Mouse (Mus musculus) G1E (cell line): ENCODE measurements around the gene Pde2a. TPM values are rescaled to one million over a fixed set of nuclear protein-coding genes. Genes with fewer than 3 reads are reported as not detected.

Source experiments
- ATAC-seq: 2 replicates; pipeline ENCODE4 v1.8.0; 2016; ENCODE audit warnings: mild to moderate bottlenecking; ENCODE audit not compliant: insufficient number of reproducible peaks, poor library complexity, low FRiP score, severe bottlenecking; ENCODE audit errors: extremely low read depth
- DNase-seq: peaks from one replicate; pipeline ENCODE4 v3.0.0; 2012; ENCODE audit warnings: low spot score
- H3K27me3 ChIP-seq: 2 replicates; pipeline ENCODE4 v1.6.1; 2012; ENCODE audit warnings: mild to moderate bottlenecking, low read length, inconsistent platforms; ENCODE audit not compliant: insufficient read depth
- H3K36me3 ChIP-seq: replicated peaks from 2 replicates; pipeline ENCODE3; 2012; ENCODE audit warnings: mild to moderate bottlenecking, inconsistent platforms
- H3K4me1 ChIP-seq: 2 replicates; pipeline ENCODE4 v1.6.1; 2012; ENCODE audit warnings: low read depth, low read length, inconsistent platforms, mixed read lengths; ENCODE audit not compliant: insufficient read depth
- H3K4me3 ChIP-seq: 2 replicates; pipeline ENCODE4 v1.5.1; 2012; ENCODE audit warnings: low read depth, mild to moderate bottlenecking, inconsistent platforms, low read length, moderate library complexity, mixed read lengths
- H3K9me3 ChIP-seq: replicated peaks from 2 replicates; pipeline ENCODE4 v1.6.1; 2012; ENCODE audit warnings: inconsistent platforms
- CTCF ChIP-seq: IDR thresholded peaks from 2 replicates; pipeline ENCODE4 v1.5.1; 2012; ENCODE audit warnings: low read depth, low read length, inconsistent platforms, mixed read lengths
- GATA1 ChIP-seq: IDR thresholded peaks from 2 replicates; pipeline ENCODE4 v1.6.1; 2012; ENCODE audit warnings: borderline replicate concordance, low read length, inconsistent platforms, mixed read lengths
- GATA2 ChIP-seq: IDR thresholded peaks from 2 replicates; pipeline ENCODE4 v1.6.1; 2012; ENCODE audit warnings: low read depth, low read length, inconsistent platforms, borderline replicate concordance
- POLR2AphosphoS5 ChIP-seq: IDR thresholded peaks from 2 replicates; pipeline ENCODE4 v1.6.1; 2012; ENCODE audit warnings: low read depth, low read length, inconsistent platforms; ENCODE audit not compliant: insufficient replicate concordance
- TAL1 ChIP-seq: conservative IDR thresholded peaks from 2 replicates; pipeline ENCODE4 v1.6.1; 2012; ENCODE audit warnings: low read depth, low read length, inconsistent platforms, mixed read lengths
- polyA plus RNA-seq: library from polyadenylated mRNA; stranded (reverse); fragments of >175 nt; gene quantifications from 2 replicates; pipeline ENCODE4 v1.2.3, GENCODE M21; 2012
- total RNA-seq, 2 experiments: library from RNA; stranded (forward) in 1 of 2; stranded (reverse) in 1 of 2; fragments of 200-1000 nt in 1 of 2; fragments of >200 nt in 1 of 2; fragmentation: Nextera tagmentation in 1 of 2; gene quantifications; 2 replicates each; pipeline ENCODE4 v1.2.3; 2014 to 2017

The Pde2a gene
- total and polyA plus RNA-seq, 3 experiments, result 0.55 TPM; not detected in 2

DNA sequence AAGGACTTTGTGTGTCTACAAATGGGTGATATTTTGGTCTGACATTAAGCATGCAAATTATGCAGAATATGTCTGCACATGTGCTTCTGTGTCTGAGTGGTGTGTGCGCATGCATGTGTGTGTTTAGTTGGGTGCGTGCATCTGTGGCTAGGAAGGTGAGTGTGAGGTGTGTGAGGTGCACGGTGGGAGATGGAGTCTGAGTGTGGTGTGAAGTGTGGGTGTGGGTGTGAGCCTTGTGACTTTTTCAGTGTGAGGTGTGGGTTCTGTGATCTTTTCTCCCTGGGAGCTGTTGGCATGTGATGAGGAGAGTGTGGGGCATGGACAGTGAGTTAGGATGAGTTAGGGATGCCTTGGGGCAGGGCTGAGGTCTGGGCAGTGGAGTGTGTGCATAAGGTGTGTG lies 31.8 kb downstream of the Pde2a start:
- Histone ChIP-seq H3K27me3 (peaks cover 38% of the 10 kb centered on the region), H3K36me3 (no peaks in the 10 kb centered on the region), H3K4me1 (peaks cover 8% of the 10 kb centered on the region), H3K4me3 (no peak overlapping the region), H3K9me3 (no peaks in the 10 kb centered on the region)
- ATAC-seq (no peak), DNase-seq (no peak)
- TF ChIP-seq CTCF, result no peak
- TF ChIP-seq TAL1, result no peak
- no peak for TF ChIP-seq GATA1
- TF ChIP-seq POLR2AphosphoS5, result no peak
- TF ChIP-seq GATA2, result no peak

DNA sequence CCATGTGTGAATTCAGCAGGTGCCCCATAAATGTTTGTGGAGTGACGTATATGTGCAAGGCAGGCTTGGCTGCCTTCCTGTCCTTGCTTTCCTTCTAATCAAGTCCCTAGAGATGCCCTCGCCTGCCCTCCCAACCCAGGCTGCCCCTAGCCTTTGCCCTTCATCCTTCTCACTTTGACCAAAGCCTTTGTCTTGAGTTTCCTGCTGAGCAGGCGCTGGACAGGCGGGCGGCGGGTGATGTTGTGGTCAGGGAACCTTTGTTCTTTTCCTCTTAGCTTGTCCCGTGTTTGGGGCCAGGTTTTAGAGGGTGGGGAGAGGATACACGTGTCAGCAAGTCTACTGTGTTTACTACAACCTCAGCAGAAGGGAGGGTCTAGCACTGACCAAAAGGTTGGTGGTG lies 32.2 kb downstream of the Pde2a start:
- ATAC-seq (no peak), DNase-seq (no peak)
- no peaks in the 10 kb centered on the region for H3K36me3 ChIP-seq
- H3K27me3 ChIP-seq, result peaks cover 38% of the 10 kb centered on the region
- no peak overlapping the region for H3K4me3 ChIP-seq
- no peaks in the 10 kb centered on the region for H3K9me3 ChIP-seq
- TF ChIP-seq TAL1 (no peak), GATA1 (no peak), CTCF (no peak), GATA2 (no peak), POLR2AphosphoS5 (no peak)
- peaks cover 8% of the 10 kb centered on the region for H3K4me1 ChIP-seq

DNA sequence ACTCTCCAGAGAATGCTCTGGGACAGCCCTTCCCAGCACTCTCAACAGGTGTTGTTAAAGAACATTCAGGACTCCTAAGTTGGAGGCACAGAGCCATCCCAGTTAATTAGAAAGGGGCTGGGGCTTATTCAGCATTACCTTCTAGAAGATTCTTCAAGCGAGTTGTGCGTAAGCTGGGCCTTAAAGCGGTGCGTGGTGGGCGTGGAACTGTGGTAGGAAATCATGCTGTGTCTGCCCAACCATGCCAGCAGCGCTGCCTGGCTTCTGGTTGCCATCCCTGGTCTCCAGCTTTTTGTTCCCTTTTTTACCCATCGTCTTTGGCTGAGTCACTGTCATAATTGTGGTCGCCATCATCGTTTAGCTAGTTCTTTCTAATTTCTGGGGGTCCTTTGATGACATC lies 33.0 kb downstream of the Pde2a start:
- no peak overlapping the region for H3K4me3 ChIP-seq
- no peak for ATAC-seq
- TF ChIP-seq CTCF (no peak), POLR2AphosphoS5 (no peak), TAL1 (no peak), GATA1 (no peak), GATA2 (no peak)
- no peaks in the 10 kb centered on the region for H3K36me3 ChIP-seq
- peaks cover 8% of the 10 kb centered on the region for H3K4me1 ChIP-seq
- no peaks in the 10 kb centered on the region for H3K9me3 ChIP-seq
- DNase-seq, result no peak
- H3K27me3 ChIP-seq, result peaks cover 38% of the 10 kb centered on the region

DNA sequence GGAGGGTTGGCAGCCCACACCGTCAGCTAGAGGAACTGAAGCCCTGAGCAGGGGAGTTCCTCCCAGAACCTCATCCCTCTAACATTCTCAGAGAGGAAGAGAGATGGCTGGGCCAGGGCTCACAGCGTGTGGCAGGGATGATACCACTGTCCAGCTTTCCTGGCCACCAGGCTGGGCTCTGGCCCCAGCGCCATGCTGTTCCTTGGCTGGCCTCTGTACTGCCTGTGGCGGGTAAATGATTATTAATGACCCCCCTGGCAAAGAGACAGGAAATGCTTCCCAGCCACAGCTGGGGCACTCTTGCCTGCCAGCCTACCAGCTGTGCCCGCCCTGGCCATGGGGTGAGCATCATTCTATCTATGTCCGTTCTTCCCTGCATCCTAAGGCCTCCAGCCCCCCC lies 33.6 kb downstream of the Pde2a start:
- no peak for DNase-seq
- peaks cover 32% of the 10 kb centered on the region for H3K27me3 ChIP-seq
- no peaks in the 10 kb centered on the region for H3K36me3 ChIP-seq
- TF ChIP-seq TAL1, result no peak
- no peak for TF ChIP-seq POLR2AphosphoS5
- no peak for ATAC-seq
- H3K9me3 ChIP-seq, result no peaks in the 10 kb centered on the region
- peaks cover 8% of the 10 kb centered on the region for H3K4me1 ChIP-seq
- H3K4me3 ChIP-seq, result no peak overlapping the region

DNA sequence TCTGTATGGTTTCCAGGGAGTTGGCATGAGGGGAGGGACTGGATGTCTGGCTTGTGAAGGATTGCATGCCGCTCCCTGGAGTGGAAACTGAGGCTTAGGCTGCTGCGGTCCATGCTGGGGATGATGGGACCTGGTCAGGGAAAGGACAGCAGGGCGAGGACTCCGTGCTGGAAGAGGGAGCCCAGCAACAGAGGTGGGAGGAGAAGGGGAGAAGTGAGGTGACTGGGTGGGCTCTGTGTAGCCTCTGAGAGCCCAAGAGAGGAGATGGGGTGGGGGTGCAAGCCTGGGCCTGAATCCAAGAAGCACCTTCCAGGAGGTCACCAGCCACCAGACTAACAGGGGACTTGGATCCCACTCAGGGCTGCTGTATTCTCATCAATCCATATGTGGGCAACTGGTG lies 34.8 kb downstream of the Pde2a start:
- ATAC-seq, result no peak
- no peak for TF ChIP-seq TAL1
- TF ChIP-seq GATA2, result no peak
- TF ChIP-seq CTCF, result no peak
- TF ChIP-seq GATA1, result no peak
- no peak for TF ChIP-seq POLR2AphosphoS5
- H3K36me3 ChIP-seq, result no peaks in the 10 kb centered on the region
- H3K9me3 ChIP-seq, result no peaks in the 10 kb centered on the region
- no peak for DNase-seq
- H3K4me3 ChIP-seq, result no peak overlapping the region
- H3K4me1 ChIP-seq, result peaks cover under 1% of the 10 kb centered on the region; the same call in 1 of the 2 replicates
- H3K27me3 ChIP-seq, result peaks cover 22% of the 10 kb centered on the region

DNA sequence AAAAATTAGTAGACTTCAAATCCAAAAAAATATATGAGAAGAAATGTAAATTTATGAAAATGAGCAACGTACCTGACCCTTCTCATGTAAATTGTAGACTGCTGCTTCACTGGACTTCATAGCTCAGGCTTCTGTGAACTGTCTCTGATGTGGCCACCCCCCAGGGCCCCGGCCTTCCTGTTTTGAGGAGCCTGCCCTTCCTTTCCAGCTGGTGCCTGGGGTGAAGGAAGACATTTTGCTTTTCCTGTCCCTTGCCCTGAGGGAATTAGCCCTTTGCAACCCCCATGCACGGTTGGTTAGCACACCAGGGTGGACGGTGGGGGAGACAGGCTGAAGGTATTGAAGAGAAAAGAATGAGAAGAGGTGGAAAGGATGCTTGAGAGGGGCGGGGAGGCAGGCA lies 35.3 kb downstream of the Pde2a start:
- TF ChIP-seq GATA2, result no peak
- TF ChIP-seq GATA1, result no peak
- Histone ChIP-seq H3K27me3 (peaks cover 17% of the 10 kb centered on the region), H3K4me3 (no peak overlapping the region), H3K4me1 (no peaks in the 10 kb centered on the region), H3K9me3 (no peaks in the 10 kb centered on the region), H3K36me3 (no peaks in the 10 kb centered on the region)
- DNase-seq (no peak), ATAC-seq (no peak)

DNA sequence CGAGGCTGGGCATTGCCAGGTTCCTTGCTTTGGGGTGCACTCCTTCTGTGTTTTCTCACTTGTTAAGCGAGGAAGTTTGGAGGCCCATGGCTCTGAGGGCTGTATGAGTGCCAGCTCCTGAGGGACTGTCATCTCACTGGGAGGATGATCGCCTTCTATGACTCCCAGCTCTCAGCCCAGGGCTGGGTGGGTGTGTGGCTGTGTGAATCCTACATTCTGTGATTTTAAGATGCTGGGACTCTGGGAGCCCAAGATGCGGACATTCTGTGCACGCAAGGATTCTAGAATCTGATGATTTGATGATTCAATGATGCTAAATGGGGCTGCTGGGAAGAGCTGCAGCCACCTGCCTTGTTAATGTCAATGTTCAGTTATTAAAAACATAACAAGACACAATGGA lies 35.8 kb downstream of the Pde2a start:
- DNase-seq (no peak), ATAC-seq (no peak)
- H3K27me3 ChIP-seq, result peaks cover 13% of the 10 kb centered on the region
- H3K9me3 ChIP-seq, result no peaks in the 10 kb centered on the region
- no peak overlapping the region for H3K4me3 ChIP-seq
- H3K36me3 ChIP-seq, result no peaks in the 10 kb centered on the region
- TF ChIP-seq POLR2AphosphoS5 (no peak), CTCF (no peak), TAL1 (no peak), GATA1 (no peak), GATA2 (no peak)
- no peaks in the 10 kb centered on the region for H3K4me1 ChIP-seq
